8 mouse cellular contexts compared by ENCODE assay signal in genomic region chrX:85776544-85777087, GRCm38 (mm10). TPM values are rescaled to one million over a fixed set of nuclear protein-coding genes. Genes with fewer than 3 reads are reported as not detected.
A peak's percentile ranks its signal among the peaks of the same experiment; 100 is the strongest.
DNase-seq lines count a peak whose midpoint lies in the region; ATAC-seq and TF ChIP-seq lines count a peak whose summit lies in the region.

TSS of gene Gk (minus strand) at chrX:85776819.

- no peak for TF ChIP-seq CTCF in bone marrow, adult 2 months (IDR thresholded peaks at IDR 0.05; ENCODE audit: control insufficient read depth, insufficient read depth, low read length)
- TF ChIP-seq CTCF in midbrain, postnatal 0 days (IDR thresholded peaks at IDR 0.05), result no peak

- H3K36me3 ChIP-seq in embryonic facial prominence, embryonic 15.5 days, result no peaks in the 10 kb centered on the region
- no peaks in the 10 kb centered on the region for H3K36me3 ChIP-seq in limb, embryonic 14.5 days (ENCODE audit: control insufficient read depth, insufficient read depth, low read length)
- H3K36me3 ChIP-seq in midbrain, postnatal 0 days (ENCODE audit: insufficient read depth, low read length), result no peaks in the 10 kb centered on the region

- peak within 1 kb of the TSS; percentile 93 for H3K27ac ChIP-seq in bone marrow, adult 2 months (ENCODE audit: control insufficient read depth, insufficient read depth, low read depth, low read length, poor library complexity)
- peak within 1 kb of the TSS; percentile 85 for H3K27ac ChIP-seq in embryonic facial prominence, embryonic 15.5 days (replicated peaks)
- H3K27ac ChIP-seq in limb, embryonic 14.5 days (replicated peaks; ENCODE audit: low read depth, low read length), result peak within 1 kb of the TSS; percentile 63
- peak within 1 kb of the TSS; percentile 84 for H3K27ac ChIP-seq in midbrain, postnatal 0 days (ENCODE audit: low read depth, low read length)

- no peaks in the 10 kb centered on the region for H3K27me3 ChIP-seq in embryonic facial prominence, embryonic 15.5 days
- no peaks in the 10 kb centered on the region for H3K27me3 ChIP-seq in limb, embryonic 14.5 days (ENCODE audit: control insufficient read depth, insufficient read depth, low read length)
- H3K27me3 ChIP-seq in midbrain, postnatal 0 days (ENCODE audit: insufficient read depth, low read length), result no peaks in the 10 kb centered on the region

- ATAC-seq in embryonic facial prominence, embryonic 15.5 days (ENCODE audit: insufficient number of reproducible peaks, low FRiP score, low TSS enrichment, low read depth), result peak; percentile 99
- peak; percentile 99 for ATAC-seq in limb, embryonic 14.5 days (ENCODE audit: low FRiP score, low read depth)
- ATAC-seq in midbrain, postnatal 0 days (ENCODE audit: low FRiP score), result peak; percentile 99

- peak; percentile 67; the same call in 1 of the 2 replicates for TF ChIP-seq POLR2A in bone marrow, adult 2 months (IDR thresholded peaks at IDR 0.05; ENCODE audit: borderline replicate concordance, control insufficient read depth, low read depth, low read length)
- 0 out of 2 replicates have a peak, but pooled peaks have one; percentile 13 for TF ChIP-seq POLR2A in limb, embryonic 14.5 days (IDR thresholded peaks at IDR 0.05; ENCODE audit: borderline replicate concordance, extremely low read depth, insufficient read depth, insufficient read length)

- peak within 1 kb of the TSS; percentile 81 for H3K4me3 ChIP-seq in bone marrow, adult 2 months (replicated peaks; ENCODE audit: control insufficient read depth, low read depth, low read length)
- H3K4me3 ChIP-seq in embryonic facial prominence, embryonic 15.5 days (replicated peaks), result peak within 1 kb of the TSS; percentile 54
- H3K4me3 ChIP-seq in limb, embryonic 14.5 days (replicated peaks; ENCODE audit: low read length), result peak within 1 kb of the TSS; percentile 51
- H3K4me3 ChIP-seq in midbrain, postnatal 0 days (ENCODE audit: low read depth, low read length), result peak within 1 kb of the TSS; percentile 48

- peaks cover 2% of the 10 kb centered on the region for H3K4me1 ChIP-seq in bone marrow, adult 2 months (ENCODE audit: control insufficient read depth, insufficient read depth, low read length)
- no peaks in the 10 kb centered on the region for H3K4me1 ChIP-seq in embryonic facial prominence, embryonic 15.5 days
- no peaks in the 10 kb centered on the region for H3K4me1 ChIP-seq in limb, embryonic 14.5 days (ENCODE audit: control insufficient read depth, insufficient read depth, low read length)
- no peaks in the 10 kb centered on the region for H3K4me1 ChIP-seq in midbrain, postnatal 0 days (ENCODE audit: insufficient read depth, low read length)

- H3K9ac ChIP-seq in embryonic facial prominence, embryonic 15.5 days, result peak within 1 kb of the TSS; percentile 42
- H3K9ac ChIP-seq in limb, embryonic 14.5 days (ENCODE audit: low read depth, low read length, severe bottlenecking), result peak within 1 kb of the TSS; percentile 69
- peak within 1 kb of the TSS; percentile 76 for H3K9ac ChIP-seq in midbrain, postnatal 0 days (replicated peaks; ENCODE audit: low read length, poor library complexity, severe bottlenecking)

- no peaks in the 10 kb centered on the region for H3K9me3 ChIP-seq in embryonic facial prominence, embryonic 15.5 days (replicated peaks)
- H3K9me3 ChIP-seq in limb, embryonic 14.5 days (ENCODE audit: control insufficient read depth, low read length), result no peaks in the 10 kb centered on the region
- H3K9me3 ChIP-seq in midbrain, postnatal 0 days (ENCODE audit: low read length), result no peaks in the 10 kb centered on the region

- WGBS in bone marrow, adult 2 months, result 17% methylated on average over 31 of the region's 45 CpGs
- WGBS in embryonic facial prominence, embryonic 15.5 days, result 24% methylated on average over 37 of the region's 45 CpGs
- WGBS in limb, embryonic 14.5 days, result 25% methylated on average over 29 of the region's 45 CpGs
- WGBS in midbrain, postnatal 0 days, result 17% methylated on average over 29 of the region's 45 CpGs

- H3K4me2 ChIP-seq in embryonic facial prominence, embryonic 15.5 days (replicated peaks), result peak within 1 kb of the TSS; percentile 62
- peak within 1 kb of the TSS; percentile 57 for H3K4me2 ChIP-seq in limb, embryonic 14.5 days (replicated peaks; ENCODE audit: low read depth, low read length, severe bottlenecking)
- peak within 1 kb of the TSS; percentile 49 for H3K4me2 ChIP-seq in midbrain, postnatal 0 days (ENCODE audit: low read depth, low read length, poor library complexity, severe bottlenecking)

- peak; percentile 97 for DNase-seq in 416B (ENCODE audit: low read depth)
- peak; percentile 94 for DNase-seq in heart, adult 8-10 months (ENCODE audit: low spot score)
- DNase-seq in kidney, adult 9 months, result peak; percentile 99
- peak; percentile 92 for DNase-seq in limb, embryonic 14.5 days (ENCODE audit: low spot score)
- DNase-seq in midbrain, postnatal 0 days (ENCODE audit: low spot score), result peak; percentile 94
- peak; percentile 93 for DNase-seq in spleen, postnatal 14 days (ENCODE audit: low spot score in 2 of 2)

RNA-seq across cellular contexts. Expression of gene Gk, which starts in this region (rescaled TPM):
- 3.9 and 4.0 TPM in 2 replicates for polyA plus RNA-seq in bone marrow, adult 2 months (2011; ENCODE audit: insufficient read depth, insufficient read length, low replicate concordance, missing spikeins)
- 8.9 TPM in 2 replicates for polyA plus RNA-seq in embryonic facial prominence, embryonic 15.5 days (2015; fragmentation: Nextera tagmentation; extraction: Ambion mirVana)
- total RNA-seq in heart, adult 8-10 months (2022), result 10 to 100 TPM; 24.3 to 32.7 (median 25.1) TPM
- polyA plus RNA-seq in limb, embryonic 14.5 days (2012; rRNA removed), result 4.1 and 4.7 TPM in 2 replicates
- 5.2 and 5.3 TPM in 2 replicates for polyA plus RNA-seq in limb, embryonic 14.5 days (2014; fragmentation: Nextera tagmentation; extraction: Ambion mirVana)
- 14.6 and 19.4 TPM in 2 replicates for total RNA-seq in midbrain, postnatal 0 days (2014; rRNA removed)
- 10.9 and 11.6 TPM in 2 replicates for polyA plus RNA-seq in midbrain, postnatal 0 days (2015; fragmentation: Nextera tagmentation; extraction: Ambion mirVana)

Comparison
In these comparisons a context has a peak if more than half of its experiments do, and no peak if none do; other contexts are left out.
1. Peak in every context shown above with its lines: DNase-seq, ATAC-seq, H3K4me3 ChIP-seq and H3K27ac ChIP-seq.